8 mouse cellular contexts compared by ENCODE assay signal in the genomic region with DNA sequence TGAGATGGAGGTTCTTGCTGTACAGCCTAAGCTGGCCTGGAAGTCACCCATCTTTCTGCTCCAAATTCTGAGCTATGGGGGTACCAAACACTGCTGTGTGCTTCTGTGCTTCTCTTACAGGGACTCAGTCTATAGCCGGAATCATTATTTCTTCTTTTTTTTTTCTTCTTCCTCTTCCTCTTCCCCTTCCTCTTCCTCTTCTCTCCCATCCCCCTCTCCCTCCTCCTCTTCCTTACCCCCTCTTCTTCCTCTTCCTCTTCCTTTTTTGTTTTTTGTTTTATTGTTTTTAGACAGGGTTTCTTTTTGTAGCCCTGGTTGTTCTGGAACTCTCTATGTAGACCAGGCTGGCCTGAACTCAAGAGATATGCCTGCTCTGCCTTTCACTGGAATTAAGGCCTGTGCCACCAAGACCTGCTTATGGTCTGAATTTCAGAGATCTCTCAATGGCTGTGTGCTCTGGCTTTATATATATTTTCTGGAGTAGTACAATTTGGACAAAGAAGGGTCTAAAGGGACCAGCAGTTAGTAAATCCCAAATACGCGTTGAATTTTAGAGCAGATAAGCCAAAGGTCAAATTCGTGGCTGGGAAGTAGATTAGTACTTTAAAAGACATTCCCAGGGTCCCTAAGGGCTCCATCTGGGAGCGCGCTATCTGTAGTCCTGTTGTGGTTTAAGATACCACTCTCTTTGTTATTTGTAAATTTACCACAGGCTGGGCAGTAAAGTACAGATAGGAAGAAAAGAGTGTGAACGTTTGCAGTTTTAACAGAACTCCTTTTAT. TPM values are rescaled to one million over a fixed set of nuclear protein-coding genes. Genes with fewer than 3 reads are reported as not detected.
A peak's percentile ranks its signal among the peaks of the same experiment; 100 is the strongest.
DNase-seq lines count a peak whose midpoint lies in the region; ATAC-seq and TF ChIP-seq lines count a peak whose summit lies in the region.

No protein-coding gene starts in this region.

- H3K4me1 ChIP-seq in forebrain, embryonic 11.5 days (replicated peaks; ENCODE audit: control insufficient read depth, insufficient read depth, low read length): peaks cover 2% of the 10 kb centered on the region; the same call in 1 of the 2 replicates
- no peaks in the 10 kb centered on the region for H3K4me1 ChIP-seq in kidney, postnatal 0 days (replicated peaks; ENCODE audit: insufficient read depth, low read length)
- peaks cover 26% of the 10 kb centered on the region for H3K4me1 ChIP-seq in neural tube, embryonic 13.5 days (replicated peaks)

- H3K27ac ChIP-seq in left cerebral cortex, adult 2 months: peak overlapping the region; percentile 87; the same call in 1 of the 2 replicates
- H3K27ac ChIP-seq in forebrain, embryonic 11.5 days (ENCODE audit: low read depth, low read length): no peak overlapping the region
- peak overlapping the region; percentile 90 for H3K27ac ChIP-seq in kidney, postnatal 0 days
- H3K27ac ChIP-seq in neural tube, embryonic 13.5 days (replicated peaks): peak overlapping the region; percentile 67

- no peak overlapping the region; the same call in 1 of the 2 replicates for H3K4me3 ChIP-seq in left cerebral cortex, adult 2 months
- H3K4me3 ChIP-seq in forebrain, embryonic 11.5 days (ENCODE audit: low read depth, low read length): no peak overlapping the region
- 0 out of 2 replicates have a peak overlapping the region, but pooled peaks have one; percentile 72 for H3K4me3 ChIP-seq in kidney, postnatal 0 days (replicated peaks; ENCODE audit: low read depth, low read length)
- peak overlapping the region; percentile 77; the same call in 1 of the 2 replicates for H3K4me3 ChIP-seq in neural tube, embryonic 13.5 days

- no peak overlapping the region for H3K9ac ChIP-seq in forebrain, embryonic 11.5 days (ENCODE audit: low read length)
- no peak overlapping the region for H3K9ac ChIP-seq in kidney, postnatal 0 days (ENCODE audit: low read depth, low read length)
- no peak overlapping the region for H3K9ac ChIP-seq in neural tube, embryonic 13.5 days

- no peaks in the 10 kb centered on the region for H3K27me3 ChIP-seq in forebrain, embryonic 11.5 days (ENCODE audit: control insufficient read depth, insufficient read depth, low read length)
- H3K27me3 ChIP-seq in kidney, postnatal 0 days (ENCODE audit: insufficient read depth, low read length): no peaks in the 10 kb centered on the region
- no peaks in the 10 kb centered on the region for H3K27me3 ChIP-seq in neural tube, embryonic 13.5 days

- no peak for DNase-seq in left cerebral cortex, adult 2 months (ENCODE audit: extremely low spot score in 1 of 2, low spot score in 2 of 2)
- no peak for DNase-seq in left cerebral cortex, postnatal 36 days (ENCODE audit: low spot score in 2 of 2)
- DNase-seq in forebrain, embryonic 11.5 days (ENCODE audit: low spot score): no peak
- no peak for DNase-seq in kidney, postnatal 0 days (ENCODE audit: low spot score)
- no peak for DNase-seq in gastrocnemius, postnatal 36 days
- DNase-seq in testis, postnatal 10 days (ENCODE audit: low spot score): no peak
- DNase-seq in natural killer cell, adult 2 months (ENCODE audit: low spot score in 2 of 2): no peak

- H3K9me3 ChIP-seq in forebrain, embryonic 11.5 days (ENCODE audit: control insufficient read depth, low read length): no peaks in the 10 kb centered on the region
- H3K9me3 ChIP-seq in kidney, postnatal 0 days (replicated peaks; ENCODE audit: low read length): no peaks in the 10 kb centered on the region
- H3K9me3 ChIP-seq in neural tube, embryonic 13.5 days: no peaks in the 10 kb centered on the region

- peak overlapping the region; percentile 62 for H3K4me2 ChIP-seq in forebrain, embryonic 11.5 days (ENCODE audit: low read depth, low read length, severe bottlenecking)
- peak overlapping the region; percentile 97 for H3K4me2 ChIP-seq in kidney, postnatal 0 days (ENCODE audit: low read length)
- peak overlapping the region; percentile 78 for H3K4me2 ChIP-seq in neural tube, embryonic 13.5 days

- intact Hi-C loops in left cerebral cortex, adult 2 months (cut with DNase I): no loop called here
- intact Hi-C loops in left cerebral cortex, postnatal 36 days (cut with DNase I): loop anchor here (1.0 kb wide), 1 partner anchor 91 kb away; no protein-coding TSS in a partner anchor
- intact Hi-C loops in gastrocnemius, postnatal 36 days (cut with DNase I): loop anchor here (5.0 kb wide), 2 partner anchors 40 to 100 kb away; no protein-coding TSS in a partner anchor

- no peaks in the 10 kb centered on the region for H3K36me3 ChIP-seq in forebrain, embryonic 11.5 days (ENCODE audit: control insufficient read depth, insufficient read depth, low read length)
- no peaks in the 10 kb centered on the region for H3K36me3 ChIP-seq in kidney, postnatal 0 days (ENCODE audit: insufficient read depth, low read length)
- H3K36me3 ChIP-seq in neural tube, embryonic 13.5 days: no peaks in the 10 kb centered on the region

- 61% methylated on average over 7 of the region's 7 CpGs for WGBS in forebrain, embryonic 11.5 days
- WGBS in kidney, postnatal 0 days: 46% methylated on average over 7 of the region's 7 CpGs
- WGBS in neural tube, embryonic 13.5 days: 57% methylated on average over 7 of the region's 7 CpGs

- no peak for ATAC-seq in forebrain, embryonic 11.5 days (replicated peaks; ENCODE audit: low FRiP score)
- ATAC-seq in kidney, postnatal 0 days (replicated peaks; ENCODE audit: low FRiP score, low read depth): no peak
- no peak for ATAC-seq in neural tube, embryonic 13.5 days (ENCODE audit: low read depth)

- TF ChIP-seq CTCF in left cerebral cortex, adult 2 months (IDR thresholded peaks at IDR 0.05): no peak
- no peak for TF ChIP-seq CTCF in kidney, postnatal 0 days (IDR thresholded peaks at IDR 0.05; ENCODE audit: low read depth)

RNA-seq across cellular contexts. Expression of a gene that starts 1.0 kb away (rescaled TPM):
- total RNA-seq in left cerebral cortex, adult 2 months (2021): 10 to 100 TPM; 68.3 to 85.0 TPM
- 10 to 100 TPM; 78.8 to 81.9 TPM for total RNA-seq in left cerebral cortex, postnatal 36 days (2021)
- polyA plus RNA-seq in forebrain, embryonic 11.5 days (2014; fragmentation: Nextera tagmentation; extraction: Ambion mirVana): 68.4 and 73.6 TPM in 2 replicates
- 37.0 and 43.9 TPM in 2 replicates for polyA plus RNA-seq in kidney, postnatal 0 days (2015; fragmentation: Nextera tagmentation; extraction: Ambion mirVana)
- 36.0 and 37.9 TPM in 2 replicates for polyA plus RNA-seq in neural tube, embryonic 13.5 days (2015; fragmentation: Nextera tagmentation; extraction: Ambion mirVana)
- 100 to 1,000 TPM; 157 to 180 TPM for total RNA-seq in gastrocnemius, postnatal 36 days (2021)

RNA-seq across cellular contexts. Expression of a gene that starts 35.9 kb away (rescaled TPM):
- 100 to 1,000 TPM; 239 to 244 TPM for total RNA-seq in left cerebral cortex, adult 2 months (2021)
- total RNA-seq in left cerebral cortex, postnatal 36 days (2021): 100 to 1,000 TPM; 197 to 205 TPM
- 11.2 and 12.1 TPM in 2 replicates for polyA plus RNA-seq in forebrain, embryonic 11.5 days (2014; fragmentation: Nextera tagmentation; extraction: Ambion mirVana)
- polyA plus RNA-seq in kidney, postnatal 0 days (2015; fragmentation: Nextera tagmentation; extraction: Ambion mirVana): 8.4 and 8.5 TPM in 2 replicates
- polyA plus RNA-seq in neural tube, embryonic 13.5 days (2015; fragmentation: Nextera tagmentation; extraction: Ambion mirVana): 20.0 and 21.4 TPM in 2 replicates
- total RNA-seq in gastrocnemius, postnatal 36 days (2021): 10 to 100 TPM; 40.0 to 44.8 TPM

Comparison
In these comparisons a context has a peak if more than half of its experiments do, and no peak if none do; other contexts are left out.
1. H3K4me3 ChIP-seq: peak in kidney, postnatal 0 days (single experiment) and neural tube, embryonic 13.5 days (single experiment); none in left cerebral cortex, adult 2 months (single experiment) and forebrain, embryonic 11.5 days (single experiment).
2. RNA of a gene that starts 35.9 kb away (total RNA-seq): 239 to 244 TPM in left cerebral cortex, adult 2 months and 197 to 205 TPM in left cerebral cortex, postnatal 36 days; 40.0 to 44.8 TPM in gastrocnemius, postnatal 36 days; every median in the first group is over 4 times any median in the second.
3. Peak in every context shown above with its lines, with median percentiles within 50 percentile points of each other: H3K4me2 ChIP-seq.